9 mouse cellular contexts compared by ENCODE assay signal in genomic region chr10:69573746-69574145, GRCm38 (mm10).
DNase-seq lines count a peak whose midpoint lies in the region; ATAC-seq and TF ChIP-seq lines count a peak whose summit lies in the region.
"Had no signal": no experiment of that assay in that cellular context is flagged by ENCODE, and none has a peak within 500 bp of the region (broad histone marks: within the 10 kb centered on the region; RNA-seq: fewer than 3 reads in every experiment).

No protein-coding gene starts in this region.

- H3K4me2 ChIP-seq in kidney, embryonic 14.5 days (replicated peaks; ENCODE audit: low read depth, low read length) = peak overlapping the region; percentile 23
- peak overlapping the region; percentile 40 for H3K4me2 ChIP-seq in embryonic facial prominence, embryonic 13.5 days
- peak overlapping the region; percentile 39 for H3K4me2 ChIP-seq in forebrain, postnatal 0 days (ENCODE audit: low read depth)
- H3K4me2 ChIP-seq in midbrain, embryonic 13.5 days (replicated peaks) = peak overlapping the region; percentile 46

- H3K4me1 ChIP-seq in kidney, embryonic 14.5 days (ENCODE audit: control insufficient read depth, insufficient read depth, low read length) = peaks cover 19% of the 10 kb centered on the region
- peaks cover 50% of the 10 kb centered on the region for H3K4me1 ChIP-seq in embryonic facial prominence, embryonic 13.5 days
- H3K4me1 ChIP-seq in forebrain, postnatal 0 days (ENCODE audit: insufficient read depth) = peaks cover 13% of the 10 kb centered on the region
- H3K4me1 ChIP-seq in midbrain, embryonic 13.5 days (replicated peaks) = peaks cover 85% of the 10 kb centered on the region

- DNase-seq in kidney, adult 18-20 months = no peak
- DNase-seq in forebrain, postnatal 0 days = no peak
- DNase-seq in ovary, adult 18-20 months (ENCODE audit: low spot score) = no peak
- no peak for DNase-seq in cerebellum, adult 11 months
- DNase-seq: adrenal gland, postnatal 10 days; lung, postnatal 4 days had no signal

- 10% methylated on average over 3 of the region's 3 CpGs for WGBS in kidney, embryonic 14.5 days
- 8% methylated on average over 3 of the region's 3 CpGs for WGBS in embryonic facial prominence, embryonic 13.5 days
- WGBS in forebrain, postnatal 0 days = 5% methylated on average over 3 of the region's 3 CpGs
- WGBS in midbrain, embryonic 13.5 days = 7% methylated on average over 3 of the region's 3 CpGs

- H3K9me3 ChIP-seq in kidney, embryonic 14.5 days (ENCODE audit: control insufficient read depth, low read length) = no peaks in the 10 kb centered on the region
- H3K9me3 ChIP-seq in embryonic facial prominence, embryonic 13.5 days = no peaks in the 10 kb centered on the region
- H3K9me3 ChIP-seq in forebrain, postnatal 0 days (ENCODE audit: low read length) = no peaks in the 10 kb centered on the region
- H3K9me3 ChIP-seq in midbrain, embryonic 13.5 days = no peaks in the 10 kb centered on the region

- H3K36me3 ChIP-seq in kidney, embryonic 14.5 days (ENCODE audit: control insufficient read depth, insufficient read depth, low read length) = no peaks in the 10 kb centered on the region
- H3K36me3 ChIP-seq in embryonic facial prominence, embryonic 13.5 days = no peaks in the 10 kb centered on the region
- no peaks in the 10 kb centered on the region for H3K36me3 ChIP-seq in forebrain, postnatal 0 days (ENCODE audit: insufficient read depth)
- no peaks in the 10 kb centered on the region for H3K36me3 ChIP-seq in midbrain, embryonic 13.5 days

- no peak overlapping the region for H3K9ac ChIP-seq in kidney, embryonic 14.5 days (ENCODE audit: low read depth, low read length)
- no peak overlapping the region for H3K9ac ChIP-seq in embryonic facial prominence, embryonic 13.5 days
- 0 out of 2 replicates have a peak overlapping the region, but pooled peaks have one; percentile 18 for H3K9ac ChIP-seq in forebrain, postnatal 0 days
- H3K9ac ChIP-seq in midbrain, embryonic 13.5 days (replicated peaks) = no peak overlapping the region

- no peaks in the 10 kb centered on the region for H3K27me3 ChIP-seq in kidney, embryonic 14.5 days (ENCODE audit: control insufficient read depth, insufficient read depth, low read length)
- peaks cover 21% of the 10 kb centered on the region for H3K27me3 ChIP-seq in embryonic facial prominence, embryonic 13.5 days
- H3K27me3 ChIP-seq in forebrain, postnatal 0 days (ENCODE audit: insufficient read depth, low read length) = no peaks in the 10 kb centered on the region
- no peaks in the 10 kb centered on the region for H3K27me3 ChIP-seq in midbrain, embryonic 13.5 days

- no peak for ATAC-seq in kidney, embryonic 14.5 days (ENCODE audit: low FRiP score, low TSS enrichment)
- no peak for ATAC-seq in embryonic facial prominence, embryonic 13.5 days (ENCODE audit: insufficient number of reproducible peaks, insufficient read depth, low FRiP score, low TSS enrichment, low read depth)
- no peak for ATAC-seq in forebrain, postnatal 0 days
- no peak; the same call in 1 of the 2 replicates for ATAC-seq in midbrain, embryonic 13.5 days

- TF ChIP-seq CTCF in forebrain, postnatal 0 days (IDR thresholded peaks at IDR 0.05; ENCODE audit: low read depth) = no peak

- H3K27ac ChIP-seq in kidney, embryonic 14.5 days (ENCODE audit: low read depth, low read length) = no peak overlapping the region
- H3K27ac ChIP-seq in embryonic facial prominence, embryonic 13.5 days = no peak overlapping the region
- no peak overlapping the region for H3K27ac ChIP-seq in forebrain, postnatal 0 days (ENCODE audit: low read depth, low read length)
- H3K27ac ChIP-seq in midbrain, embryonic 13.5 days = peak overlapping the region; percentile 76

- H3K4me3 ChIP-seq in kidney, embryonic 14.5 days (ENCODE audit: low read length) = no peak overlapping the region
- H3K4me3 ChIP-seq in embryonic facial prominence, embryonic 13.5 days = no peak overlapping the region
- no peak overlapping the region for H3K4me3 ChIP-seq in forebrain, postnatal 0 days (ENCODE audit: low read depth, low read length)
- no peak overlapping the region; the same call in 1 of the 2 replicates for H3K4me3 ChIP-seq in midbrain, embryonic 13.5 days (replicated peaks)
